Mouse (Mus musculus) kidney, adult 2 months (tissue): Measurements from ENCODE around the gene Tpcn2. TPM values are rescaled to one million over a fixed set of nuclear protein-coding genes. Genes with fewer than 3 reads are reported as not detected.

ENCODE experiments used
- DNase-seq: peaks from one replicate; pipeline ENCODE4 v3.0.0; 2021
- H3K27ac ChIP-seq: fragments of 200-500 bp; 2 replicates; pipeline ENCODE4 v1.5.1; 2012; ENCODE audit warnings: low read depth, low read length, control low read depth, inconsistent platforms; ENCODE audit not compliant: insufficient read depth
- H3K27me3 ChIP-seq: fragments of 200-500 bp; replicated peaks from 2 replicates; pipeline ENCODE4 v1.6.1; 2012; ENCODE audit warnings: mild to moderate bottlenecking, moderate library complexity, low read length, inconsistent platforms; ENCODE audit not compliant: control insufficient read depth, insufficient read depth
- H3K36me3 ChIP-seq: fragments of 200-500 bp; 2 replicates; pipeline ENCODE4 v1.6.1; 2012; ENCODE audit warnings: mild to moderate bottlenecking, moderate library complexity, low read length, inconsistent platforms; ENCODE audit not compliant: control insufficient read depth, insufficient read depth
- H3K4me1 ChIP-seq: fragments of 200-500 bp; 2 replicates; pipeline ENCODE4 v1.6.1; 2011; ENCODE audit warnings: low read length; ENCODE audit not compliant: control insufficient read depth, insufficient read depth
- H3K4me3 ChIP-seq: fragments of 200-500 bp; 2 replicates; pipeline ENCODE4 v1.5.1; 2011; ENCODE audit warnings: mild to moderate bottlenecking, low read depth, low read length, control low read depth; ENCODE audit not compliant: insufficient read depth
- CTCF ChIP-seq: fragments of 200-500 bp; conservative IDR thresholded peaks from 2 replicates; pipeline ENCODE4 v1.5.1; 2011; ENCODE audit warnings: low read depth, mild to moderate bottlenecking, control low read depth, low read length, moderate library complexity, mixed read lengths; ENCODE audit not compliant: insufficient read depth, insufficient read length
- POLR2A ChIP-seq: fragments of 200-500 bp; IDR thresholded peaks from one replicate; pipeline ENCODE4 v1.6.1; 2011; ENCODE audit warnings: low read depth, low read length, control low read depth
- WGBS: fragments of 180-500 bp; shearing (Covaris S2); methylation state at CpG from one replicate; pipeline ENCODE4 v1.1.7; 2018; 5-methylcytosine and 5-hydroxymethylcytosine counted together
- polyA plus RNA-seq: library from polyadenylated mRNA; depleted of rRNA; stranded (reverse); fragments of >200 nt; gene quantifications from 2 replicates; pipeline ENCODE4 v1.2.3, GENCODE M21; 2012

Gene Tpcn2
- polyA plus RNA-seq, 1 experiment: 9.5 TPM

- no peak overlapping the region for H3K4me3 ChIP-seq
- WGBS: 36% methylated on average over 9 of the region's 9 CpGs
- peak; percentile 96 for DNase-seq
- H3K4me1 ChIP-seq: peaks cover 39% of the 10 kb centered on the region
- H3K36me3 ChIP-seq: no peaks in the 10 kb centered on the region
- H3K27ac ChIP-seq: peak overlapping the region; percentile 74
- no peaks in the 10 kb centered on the region for H3K27me3 ChIP-seq
- TF ChIP-seq CTCF (no peak), POLR2A (no peak)
Observed at GRCm38 (mm10) chr7:145242028-145242427, 41.8 kb downstream of the Tpcn2 start.

GRCm38 (mm10) chr7:145240929-145241328, 42.9 kb downstream of the Tpcn2 start:
- no peak overlapping the region for H3K4me3 ChIP-seq
- no peaks in the 10 kb centered on the region for H3K27me3 ChIP-seq
- peaks cover 39% of the 10 kb centered on the region for H3K4me1 ChIP-seq
- H3K27ac ChIP-seq: peak overlapping the region; percentile 60
- 67% methylated on average over 4 of the region's 4 CpGs for WGBS
- no peak for TF ChIP-seq CTCF
- TF ChIP-seq POLR2A: no peak
- no peak for DNase-seq
- H3K36me3 ChIP-seq: no peaks in the 10 kb centered on the region

GRCm38 (mm10) chr7:145239736-145240505, 43.9 kb downstream of the Tpcn2 start:
- TF ChIP-seq POLR2A (no peak), CTCF (no peak)
- DNase-seq: peak; percentile 87
- 45% methylated on average over 8 of the region's 8 CpGs for WGBS

GRCm38 (mm10) chr7:145239145-145239544, 44.7 kb downstream of the Tpcn2 start:
- no peak for TF ChIP-seq CTCF
- TF ChIP-seq POLR2A: no peak
- Histone ChIP-seq H3K4me3 (no peak overlapping the region), H3K36me3 (no peaks in the 10 kb centered on the region), H3K27me3 (no peaks in the 10 kb centered on the region), H3K4me1 (peaks cover 53% of the 10 kb centered on the region), H3K27ac (peak overlapping the region; percentile 60)
- WGBS: 33% methylated on average over 6 of the region's 6 CpGs
- peak; percentile 69 for DNase-seq

More at GRCm38 (mm10) chr7:145239736-145240505, 43.9 kb downstream of the Tpcn2 start:
- H3K36me3 ChIP-seq: no peaks in the 10 kb centered on the region
- H3K4me1 ChIP-seq: peaks cover 46% of the 10 kb centered on the region
- H3K27me3 ChIP-seq: no peaks in the 10 kb centered on the region
- no peak overlapping the region for H3K4me3 ChIP-seq
- H3K27ac ChIP-seq: peak overlapping the region; percentile 60

GRCm38 (mm10) chr7:145234841-145235790, 48.7 kb downstream of the Tpcn2 start:
- no peak for TF ChIP-seq CTCF
- no peak for TF ChIP-seq POLR2A
- Histone ChIP-seq H3K4me1 (peaks cover 72% of the 10 kb centered on the region), H3K27me3 (no peaks in the 10 kb centered on the region), H3K36me3 (no peaks in the 10 kb centered on the region), H3K27ac (peak overlapping the region; percentile 99), H3K4me3 (no peak overlapping the region)
- peak; percentile 88 for DNase-seq
- 38% methylated on average over 10 of the region's 10 CpGs for WGBS

- H3K4me1 ChIP-seq: peaks cover 62% of the 10 kb centered on the region
- no peak overlapping the region for H3K4me3 ChIP-seq
- TF ChIP-seq CTCF (no peak), POLR2A (no peak)
- H3K27me3 ChIP-seq: no peaks in the 10 kb centered on the region
- H3K27ac ChIP-seq: peak overlapping the region; percentile 98
- 32% methylated on average over 9 of the region's 9 CpGs for WGBS
- DNase-seq: peak; percentile 98
- no peaks in the 10 kb centered on the region for H3K36me3 ChIP-seq
Observed at GRCm38 (mm10) chr7:145231659-145232058, 52.2 kb downstream of the Tpcn2 start.
